Mouse (Mus musculus): Measurements from ENCODE around the gene Narfl. TPM values are rescaled to one million over a fixed set of nuclear protein-coding genes. Genes with fewer than 3 reads are reported as not detected.

The Narfl gene
- total RNA-seq, 2 experiments from 2014 or later: 32.4 to 33.2 TPM

DNA sequence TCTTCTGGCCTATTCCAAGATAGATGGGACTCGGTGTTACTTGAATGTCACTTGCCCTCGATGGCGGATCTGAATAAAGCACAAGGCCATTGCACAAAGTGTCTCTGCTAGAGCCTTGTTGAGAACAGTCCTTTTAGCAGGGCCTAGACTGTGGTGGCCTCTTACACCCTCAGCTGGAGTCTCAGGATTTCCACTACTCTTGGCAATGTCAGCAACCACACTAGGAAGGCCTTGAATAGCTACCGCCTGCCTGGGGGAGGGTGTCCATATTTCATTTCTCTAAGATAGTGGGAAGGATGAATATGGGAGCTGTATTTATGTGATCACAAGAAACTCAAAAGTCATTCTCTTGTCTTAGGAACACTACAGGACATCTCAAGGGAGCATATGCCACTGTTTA, 25.3 kb upstream of the Narfl start:
- intact Hi-C loops (cut with DNase I): no loop called here
- Histone ChIP-seq H3K27ac (no peak overlapping the region), H3K4me3 (no peak overlapping the region)
- DNase-seq (ENCODE audit: extremely low spot score in 1 of 2, low spot score in 2 of 2): no peak
- no peak for TF ChIP-seq CTCF (IDR thresholded peaks at IDR 0.05)

DNA sequence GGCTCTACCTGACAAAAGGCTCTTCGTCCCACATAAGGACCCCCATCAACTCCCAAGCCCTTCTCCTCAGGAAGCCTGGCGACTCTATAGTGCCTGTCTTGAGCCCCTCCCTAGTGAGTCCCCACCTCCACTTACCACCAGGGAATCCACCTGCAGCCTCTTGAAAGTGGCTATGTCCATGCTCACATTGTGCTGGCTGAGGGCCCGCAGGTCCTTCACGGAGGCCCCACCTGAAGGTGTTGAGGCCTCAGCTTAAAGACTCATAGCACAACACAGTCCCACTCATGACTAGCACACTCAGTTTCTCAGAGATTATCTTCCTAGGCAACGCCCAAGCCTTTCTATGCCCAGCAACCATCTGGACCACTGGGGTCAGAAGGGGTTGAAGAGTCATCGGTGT, 24.3 kb upstream of the Narfl start:
- H3K4me3 ChIP-seq: no peak overlapping the region
- no peak for DNase-seq (ENCODE audit: extremely low spot score in 1 of 2, low spot score in 2 of 2)
- H3K27ac ChIP-seq: no peak overlapping the region
- no peak for TF ChIP-seq CTCF (IDR thresholded peaks at IDR 0.05)
- intact Hi-C loops (cut with DNase I): no loop called here

DNA sequence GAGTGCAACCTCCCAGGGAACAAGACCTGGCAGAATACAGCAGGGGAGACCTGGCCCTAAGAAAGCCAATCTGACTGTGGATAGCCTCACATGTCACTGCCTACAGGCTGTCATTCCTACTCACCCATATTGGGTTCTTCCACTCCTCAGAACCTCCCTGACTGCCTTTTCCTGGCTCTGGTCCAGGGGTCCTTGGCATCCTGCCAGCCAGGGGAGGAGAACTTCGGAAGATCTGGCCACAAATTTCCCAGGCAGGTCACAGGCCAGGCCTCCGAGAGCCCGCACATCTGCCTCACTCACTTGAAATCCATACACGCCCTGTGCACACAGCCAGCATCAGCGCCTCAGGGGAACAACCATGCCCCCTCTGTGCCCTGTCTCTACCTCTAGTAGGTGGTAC, 22.1 kb upstream of the Narfl start:
- no peak for TF ChIP-seq CTCF (IDR thresholded peaks at IDR 0.05)
- Histone ChIP-seq H3K4me3 (no peak overlapping the region), H3K27ac (no peak overlapping the region)
- intact Hi-C loops (cut with DNase I): no loop called here
- DNase-seq (ENCODE audit: extremely low spot score in 1 of 2, low spot score in 2 of 2): peak in 1 of 2 experiments; percentile 31

DNA sequence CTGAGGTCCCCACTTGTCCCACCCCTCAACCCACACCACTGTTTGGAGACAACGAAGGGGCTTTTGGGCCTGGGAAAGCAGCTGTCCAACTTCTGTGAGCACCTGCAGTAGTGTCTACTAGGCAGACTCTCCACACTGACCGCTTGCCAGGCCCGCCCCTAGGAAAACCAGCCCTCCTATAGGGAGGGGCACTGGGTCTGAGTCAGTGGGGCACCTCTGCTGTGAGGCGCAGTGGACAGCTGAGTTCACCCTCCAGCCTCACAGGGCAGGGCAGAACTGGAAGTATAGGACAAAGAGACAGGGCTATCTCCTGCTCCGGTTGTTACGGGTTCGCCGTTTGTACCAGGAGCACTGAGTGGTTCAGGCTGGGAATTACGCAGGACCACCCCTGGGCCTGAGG, 19.3 kb upstream of the Narfl start, which contains the start of gene Msln:
TSS of gene Msln (minus strand) at position 138 of the 400 bp plus-strand sequence.
- H3K4me3 ChIP-seq: no peak within 1 kb of the TSS
- TF ChIP-seq CTCF (IDR thresholded peaks at IDR 0.05): no peak
- intact Hi-C loops (cut with DNase I): no loop called here
- no peak for DNase-seq (ENCODE audit: extremely low spot score in 1 of 2, low spot score in 2 of 2)
- no peak within 1 kb of the TSS for H3K27ac ChIP-seq

DNA sequence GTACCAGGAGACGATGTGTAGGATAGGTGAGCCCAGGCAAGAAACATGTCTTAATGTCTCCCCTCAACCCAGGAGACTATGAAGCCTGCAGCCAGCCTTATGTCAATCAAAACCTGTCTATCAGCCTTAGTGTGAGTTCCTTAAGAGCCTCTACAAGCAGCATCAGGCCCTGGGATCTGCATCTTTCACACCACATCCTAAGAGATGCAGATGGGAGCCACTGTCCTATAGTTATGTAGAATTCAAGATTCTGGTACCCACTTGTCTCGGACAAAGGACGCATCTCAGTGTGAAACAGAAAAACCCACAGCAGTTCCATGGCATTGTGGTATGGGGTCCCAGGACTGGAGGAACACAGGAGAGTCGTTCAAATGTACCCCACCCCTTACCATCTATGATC, 18.5 kb upstream of the Narfl start:
- no peak overlapping the region for H3K27ac ChIP-seq
- no peak for TF ChIP-seq CTCF (IDR thresholded peaks at IDR 0.05)
- DNase-seq (ENCODE audit: extremely low spot score in 1 of 2, low spot score in 2 of 2): no peak
- H3K4me3 ChIP-seq: no peak overlapping the region
- intact Hi-C loops (cut with DNase I): no loop called here

DNA sequence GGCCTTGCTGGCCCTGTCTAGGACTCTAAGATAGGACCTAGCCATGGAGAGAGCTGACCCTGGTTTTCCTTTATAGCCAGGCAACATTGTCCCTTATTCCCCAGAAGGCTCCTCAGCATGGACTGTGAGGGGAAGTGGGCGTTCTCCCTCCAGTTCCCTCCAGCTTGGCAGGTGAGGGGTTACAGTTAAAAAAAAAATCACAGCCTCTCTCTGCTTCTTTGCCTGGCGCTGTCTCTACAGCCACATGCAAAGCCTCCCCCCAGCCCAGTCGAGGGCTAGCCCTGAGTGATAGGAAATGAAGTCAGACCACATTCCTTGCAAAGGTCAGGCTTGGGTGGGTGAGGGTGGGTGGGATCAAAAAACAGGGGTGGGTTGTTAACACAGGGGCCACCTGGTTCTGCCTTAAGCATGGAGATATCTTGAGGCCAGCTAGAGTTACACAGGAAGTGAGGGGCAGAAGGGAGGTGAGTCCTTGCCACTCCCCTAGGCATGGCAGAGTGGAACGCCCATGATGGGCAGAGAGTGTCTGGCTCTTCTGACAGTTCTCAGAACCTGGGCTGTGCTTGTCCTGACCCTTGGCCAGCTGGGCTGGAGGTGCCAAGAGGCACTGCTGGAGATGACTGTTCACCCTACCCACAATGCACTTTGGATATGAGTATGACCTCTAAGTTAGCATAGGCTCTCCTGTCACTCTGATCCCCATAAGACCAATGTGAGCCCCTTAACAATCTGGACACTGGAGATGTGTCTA, 17.8 kb upstream of the Narfl start:
- intact Hi-C loops (cut with DNase I): no loop called here
- H3K4me3 ChIP-seq: no peak overlapping the region
- H3K27ac ChIP-seq: no peak overlapping the region
- no peak for TF ChIP-seq CTCF (IDR thresholded peaks at IDR 0.05)
- no peak for DNase-seq (ENCODE audit: extremely low spot score in 1 of 2, low spot score in 2 of 2)

DNA sequence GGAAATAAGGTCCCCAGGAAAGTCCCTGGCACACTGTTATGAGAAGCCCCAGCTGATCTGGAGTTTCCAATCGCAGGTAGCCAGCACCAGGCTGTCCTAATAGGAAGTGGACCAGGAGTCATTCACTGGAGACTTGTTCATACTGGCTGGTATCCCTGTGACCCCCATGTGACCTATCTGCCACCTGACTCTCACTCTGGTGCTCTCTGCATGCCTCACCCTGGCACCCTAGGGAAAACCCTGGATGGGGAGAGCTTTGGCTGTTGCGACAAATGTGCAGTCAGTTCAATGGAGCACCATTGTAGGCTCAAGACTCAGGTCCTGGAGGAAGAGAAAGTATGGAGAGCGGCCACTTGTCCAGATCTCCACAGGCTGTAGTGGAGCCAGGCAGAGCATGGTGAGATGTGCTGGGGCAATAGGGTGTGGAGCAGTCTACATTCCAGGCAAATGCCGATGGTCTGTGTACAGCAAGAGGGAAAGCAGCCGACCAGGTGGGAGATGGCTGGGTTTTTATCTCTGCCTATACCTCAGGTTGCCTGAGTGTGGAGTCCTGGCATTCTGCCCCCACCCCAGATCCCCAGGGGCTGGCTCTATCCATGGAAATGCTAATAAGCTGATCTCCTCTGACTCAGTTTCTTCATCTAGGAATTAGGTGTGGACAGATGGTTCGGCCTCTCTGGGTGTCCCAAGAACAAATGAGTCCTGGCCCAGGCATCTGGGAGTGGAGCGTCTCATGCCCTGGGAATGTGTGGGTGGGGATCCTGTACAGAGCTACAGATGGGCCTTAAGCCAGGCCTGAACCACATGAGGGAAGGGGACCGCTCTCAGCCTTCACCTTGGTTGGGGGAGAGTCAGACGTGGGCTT, 17.0 kb upstream of the Narfl start:
- intact Hi-C loops (cut with DNase I): no loop called here
- H3K4me3 ChIP-seq: no peak overlapping the region
- DNase-seq (ENCODE audit: extremely low spot score in 1 of 2, low spot score in 2 of 2): no peak
- H3K27ac ChIP-seq: no peak overlapping the region
- TF ChIP-seq CTCF (IDR thresholded peaks at IDR 0.05): no peak

DNA sequence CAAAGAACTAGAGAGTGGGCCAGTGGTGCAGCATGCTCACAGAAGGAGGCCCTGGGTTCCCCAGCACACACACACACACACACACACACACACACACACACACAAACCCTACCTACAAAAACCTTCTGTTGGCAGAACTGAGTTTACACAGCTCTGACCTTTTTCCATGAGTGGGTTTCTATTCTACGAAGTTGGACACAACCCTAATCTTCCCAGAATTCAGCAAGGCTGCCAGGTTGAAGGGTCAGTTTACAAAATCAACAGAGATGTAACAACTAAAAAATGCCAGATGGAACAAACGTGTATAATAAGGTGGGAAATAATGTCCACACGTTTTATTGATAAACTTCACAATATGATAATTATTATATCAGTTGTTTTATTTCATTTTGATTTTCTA, 15.9 kb upstream of the Narfl start:
- no peak for DNase-seq (ENCODE audit: extremely low spot score in 1 of 2, low spot score in 2 of 2)
- H3K4me3 ChIP-seq: no peak overlapping the region
- no peak for TF ChIP-seq CTCF (IDR thresholded peaks at IDR 0.05)
- H3K27ac ChIP-seq: no peak overlapping the region
- intact Hi-C loops (cut with DNase I): no loop called here

DNA sequence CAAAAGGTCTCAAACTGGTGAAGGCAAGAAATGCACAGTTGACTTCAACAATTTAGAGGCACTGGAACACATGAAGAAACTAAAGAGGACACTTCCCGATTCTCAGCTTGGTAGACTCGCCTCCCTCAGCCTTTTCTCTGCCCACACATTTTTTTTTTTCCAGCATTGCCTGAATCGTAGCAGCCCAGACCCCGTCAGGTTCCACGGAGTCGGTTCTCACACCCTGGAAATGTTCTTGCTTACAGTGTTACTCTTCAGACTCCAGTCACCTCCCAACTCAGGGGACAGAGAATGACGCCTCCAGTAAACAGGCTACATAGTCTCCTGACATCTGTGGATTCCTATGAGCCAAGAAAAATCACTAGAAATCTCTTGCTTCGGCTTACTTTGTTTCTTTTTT, 13.4 kb upstream of the Narfl start:
- no peak for TF ChIP-seq CTCF (IDR thresholded peaks at IDR 0.05)
- peak overlapping the region; percentile 30; the same call in 1 of the 2 replicates for H3K27ac ChIP-seq
- intact Hi-C loops (cut with DNase I): no loop called here

DNA sequence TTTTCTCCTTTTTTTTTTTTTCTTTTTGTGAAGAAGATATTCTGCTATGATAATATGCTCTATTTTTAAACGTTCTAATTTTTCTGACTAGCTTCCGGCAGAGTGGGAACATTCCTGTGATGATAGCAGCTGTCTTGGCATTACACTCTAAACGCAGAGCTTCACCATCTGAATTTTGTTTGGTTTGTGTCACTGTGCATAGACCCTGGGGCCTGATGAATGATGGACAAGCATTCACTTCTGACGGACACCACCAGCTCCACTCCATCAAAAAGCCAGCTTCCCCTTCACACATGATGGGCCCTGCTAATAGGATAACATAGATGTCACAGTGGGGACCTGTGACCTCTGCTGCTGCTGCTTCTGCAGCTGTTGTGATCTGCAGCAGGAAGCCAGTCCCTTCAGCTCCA, 12.0 kb upstream of the Narfl start:
- intact Hi-C loops (cut with DNase I): no loop called here
- DNase-seq (ENCODE audit: extremely low spot score in 1 of 2, low spot score in 2 of 2): peak in 1 of 2 experiments; percentile 17
- no peak overlapping the region for H3K4me3 ChIP-seq
- peak overlapping the region; percentile 58 for H3K27ac ChIP-seq
- TF ChIP-seq CTCF (IDR thresholded peaks at IDR 0.05): no peak

More for the DNA sequence above, 13.4 kb upstream of the Narfl start:
- no peak overlapping the region for H3K4me3 ChIP-seq
- DNase-seq (ENCODE audit: extremely low spot score in 1 of 2, low spot score in 2 of 2): peak in 1 of 2 experiments; percentile 25

DNA sequence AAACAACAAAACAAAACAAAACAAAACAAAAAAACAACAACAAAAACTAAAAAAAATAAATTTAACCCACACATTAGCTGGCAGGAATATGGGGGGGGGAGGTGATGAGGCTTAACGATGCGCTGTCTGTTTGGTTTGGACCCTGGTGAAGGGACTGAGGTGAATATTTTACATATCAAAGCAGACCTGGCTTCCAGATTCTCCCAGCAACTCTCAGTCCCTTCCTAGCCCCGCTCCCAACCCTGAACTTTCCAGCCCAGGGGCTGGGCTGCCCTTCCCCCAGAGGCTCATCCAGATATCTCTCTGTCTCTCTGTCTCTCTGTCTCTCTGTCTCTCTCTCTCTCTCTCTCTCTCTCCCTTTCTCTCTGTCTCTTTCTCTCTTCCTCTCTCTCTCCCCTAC, 11.0 kb upstream of the Narfl start:
- DNase-seq (ENCODE audit: extremely low spot score in 1 of 2, low spot score in 2 of 2): no peak
- intact Hi-C loops (cut with DNase I): no loop called here
- Histone ChIP-seq H3K27ac (peak overlapping the region; percentile 58; the same call in 1 of the 2 replicates), H3K4me3 (no peak overlapping the region)
- no peak for TF ChIP-seq CTCF (IDR thresholded peaks at IDR 0.05)

DNA sequence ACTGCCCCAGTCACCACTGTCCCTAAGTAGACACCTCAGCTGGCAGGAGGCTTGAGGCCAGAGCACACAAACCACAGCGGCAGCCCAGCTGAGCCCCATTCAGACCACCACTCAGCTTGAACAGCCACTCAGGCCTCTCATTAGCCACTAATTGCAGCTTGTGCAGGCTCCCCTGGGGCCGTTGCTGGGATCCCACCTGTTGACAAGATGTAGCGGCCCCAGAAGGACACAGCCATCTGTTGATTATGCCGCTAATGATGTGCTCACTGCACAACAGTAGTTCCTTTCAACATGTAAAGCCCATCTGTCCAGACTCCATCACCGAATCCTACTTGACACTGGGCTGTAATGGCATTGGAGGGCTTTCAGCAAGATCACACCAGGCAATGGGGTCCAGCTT, 7.7 kb upstream of the Narfl start:
- no peak for TF ChIP-seq CTCF (IDR thresholded peaks at IDR 0.05)
- Histone ChIP-seq H3K4me3 (no peak overlapping the region), H3K27ac (no peak overlapping the region)
- no peak for DNase-seq (ENCODE audit: extremely low spot score in 1 of 2, low spot score in 2 of 2)
- intact Hi-C loops (cut with DNase I): no loop called here

Measured in left cerebral cortex, adult 2 months (tissue).